Mouse (Mus musculus): Measurements from ENCODE around the gene Gtf3c2.

DNA sequence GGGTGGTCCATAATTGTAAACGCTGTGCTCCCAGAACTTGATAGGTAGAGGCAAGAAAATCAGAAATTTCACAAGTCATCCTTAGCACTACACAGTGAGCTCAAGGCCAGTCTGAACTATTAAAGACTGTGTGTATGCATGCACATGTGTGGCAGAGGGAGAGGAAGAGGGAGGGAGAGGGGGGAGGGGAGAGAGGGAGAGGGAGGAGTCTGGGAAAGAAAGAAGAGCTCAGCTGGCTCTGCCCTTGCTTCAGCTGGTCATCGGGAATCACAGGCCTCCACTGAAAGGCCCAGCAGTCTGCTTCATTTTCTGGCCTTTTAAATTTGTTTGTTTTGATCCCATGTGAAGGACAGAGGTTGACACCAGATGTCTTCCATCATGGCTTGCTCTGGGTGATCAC, 56.5 kb downstream of the Gtf3c2 start:
- TF ChIP-seq CTCF (IDR thresholded peaks at IDR 0.05; ENCODE audit: low read depth): no peak
- no peak for TF ChIP-seq EP300 (IDR thresholded peaks at IDR 0.05; ENCODE audit: low read depth)

Measured in liver, postnatal 0 days (tissue).